Mouse (Mus musculus): ENCODE data around the gene Evl.
"Not testable (repeated sequence)": the region's sequence is repeated elsewhere in the genome, so short reads cannot be mapped to it uniquely, and the experiment has no call there.

Gene Evl

DNA sequence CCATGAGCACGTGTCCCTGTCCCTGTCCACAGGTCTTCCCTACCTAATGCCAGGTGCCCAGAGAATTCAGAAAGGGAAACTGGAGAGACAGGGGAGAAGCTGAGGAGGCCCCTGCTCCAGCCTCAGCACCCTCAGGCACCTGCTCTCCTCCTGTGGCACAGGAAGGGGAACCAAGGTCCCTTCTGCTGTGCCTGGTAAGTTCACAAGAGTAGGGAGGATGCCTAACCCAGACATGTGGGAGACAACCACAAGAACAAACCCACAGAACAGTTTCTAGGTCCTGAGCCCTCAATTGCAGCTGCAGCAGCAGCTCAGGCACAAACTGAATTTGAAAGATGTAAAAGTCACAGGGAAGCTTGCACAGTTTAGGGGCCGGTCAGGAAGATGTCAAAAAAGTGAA, 146.7 kb downstream of the Evl start:
- no peak for DNase-seq

DNA sequence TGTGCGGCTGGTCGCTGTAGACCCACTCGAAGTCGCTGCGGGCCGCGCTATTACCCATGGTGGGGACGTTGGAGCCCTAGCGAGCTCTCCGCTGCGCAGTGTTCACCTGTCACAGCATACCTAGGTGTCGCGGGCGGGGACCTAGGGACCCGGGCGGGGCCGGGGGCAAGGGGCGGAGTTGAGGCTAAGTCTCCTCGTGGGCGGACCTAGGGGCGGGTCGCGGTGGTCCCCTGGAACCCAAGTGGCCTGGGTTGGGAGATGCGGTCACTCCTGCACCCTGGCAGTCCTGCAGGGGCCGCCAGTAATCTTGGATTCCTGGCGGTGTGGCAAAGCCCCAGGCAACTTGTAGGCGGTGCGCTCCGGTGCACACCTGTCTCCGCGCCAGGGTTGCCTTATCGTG, 147.7 kb downstream of the Evl start, which contains the start of gene Degs2:
TSS of gene Degs2 (minus strand) at position 131 of the 400 bp plus-strand sequence.
- no peak for DNase-seq

DNA sequence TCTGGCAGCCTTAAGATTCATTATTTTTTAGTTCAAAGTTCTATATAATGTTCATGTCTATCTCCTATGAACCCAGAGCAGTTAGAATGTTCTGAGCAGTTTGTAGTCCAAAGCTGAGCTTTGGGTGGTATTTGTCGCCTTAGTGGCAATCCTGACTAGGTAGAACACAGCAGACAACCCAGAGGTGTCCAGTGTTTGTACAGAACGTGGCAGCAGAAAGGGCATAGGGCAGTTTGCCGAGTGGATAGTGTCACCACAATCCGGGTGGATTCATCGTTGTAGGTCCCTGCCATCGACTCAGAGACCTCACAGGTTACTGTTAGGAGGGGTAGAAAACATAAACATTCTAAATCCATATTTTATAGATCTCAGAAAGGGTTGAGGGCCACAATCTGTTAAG, 151.0 kb downstream of the Evl start:
- no peak for DNase-seq

DNA sequence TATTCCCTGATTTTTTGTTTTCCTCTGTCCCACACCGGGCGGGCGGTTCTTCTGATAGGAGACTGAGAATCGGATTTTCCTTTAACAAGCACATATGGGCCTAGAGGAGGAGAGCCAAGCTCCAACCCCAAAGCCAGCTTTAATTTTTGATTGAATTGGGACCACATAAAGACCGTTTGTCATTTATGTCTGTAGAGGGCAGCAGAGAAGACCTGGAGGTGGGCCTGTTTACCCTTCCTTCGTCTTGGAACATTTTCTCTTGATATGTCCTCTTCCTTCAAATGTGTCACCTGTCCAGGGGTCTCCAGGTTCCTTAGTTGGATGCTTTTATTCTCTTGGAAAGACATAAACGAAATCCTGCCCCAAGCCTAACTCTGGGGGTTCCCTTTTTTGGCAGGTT, 151.6 kb downstream of the Evl start:
- peak; percentile 14 to 15 for DNase-seq

DNA sequence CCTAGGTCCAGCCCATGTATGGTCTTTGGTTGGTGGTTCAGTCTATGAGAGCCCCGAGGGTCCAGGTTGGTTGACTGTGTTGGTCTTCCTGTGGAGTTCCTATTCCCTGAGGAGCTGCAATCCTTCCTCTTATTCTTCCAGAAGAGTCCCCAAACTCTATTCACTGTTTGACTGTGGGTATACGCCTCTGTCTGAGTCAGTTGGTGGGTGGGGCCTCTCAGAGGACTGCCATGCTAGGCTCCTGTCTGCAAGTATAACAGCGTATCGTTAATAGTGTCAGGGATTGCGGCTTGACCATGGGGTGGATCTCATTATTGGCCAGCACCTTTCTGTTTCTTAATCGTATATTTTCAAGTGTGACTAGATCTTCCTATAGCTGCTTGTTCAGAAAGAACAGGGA, 154.9 kb downstream of the Evl start:
- no peak for DNase-seq

DNA sequence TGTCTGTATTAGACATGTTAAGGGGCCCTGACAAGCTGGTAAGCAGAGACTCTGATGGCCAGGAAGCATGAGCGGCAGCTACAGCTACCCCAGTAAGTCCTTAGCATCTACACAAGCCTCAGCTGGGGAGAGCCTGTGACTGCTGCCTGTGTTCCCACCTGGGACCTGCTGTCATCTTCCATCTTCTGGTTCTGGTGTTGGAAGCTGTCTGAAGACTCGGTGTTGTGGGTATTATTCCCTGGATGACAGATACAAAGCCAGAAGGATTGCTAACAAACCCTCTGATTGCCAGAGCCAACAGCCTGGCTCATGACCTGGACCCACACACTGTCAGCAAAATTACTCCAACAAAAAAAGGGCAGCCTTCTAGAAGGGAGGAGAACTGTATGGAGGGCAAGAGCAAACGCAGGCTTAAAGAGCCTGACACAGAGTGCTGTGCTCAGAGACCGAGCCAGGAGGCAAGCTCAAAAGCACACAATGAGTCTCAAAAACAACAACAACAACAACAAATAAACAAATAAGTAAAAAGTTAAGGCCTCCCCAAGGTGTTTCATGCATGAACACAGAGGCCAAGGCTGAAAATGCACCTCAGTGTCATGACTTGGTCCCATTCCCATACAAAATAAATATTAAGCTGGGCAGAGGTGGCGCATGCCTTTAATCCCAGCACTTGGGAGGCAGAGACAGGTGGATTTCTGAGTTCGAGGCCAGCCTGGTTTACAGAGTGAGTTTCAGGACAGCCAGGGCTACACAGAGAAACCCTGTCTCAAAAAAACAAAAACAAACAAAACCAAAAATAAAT, 155.6 kb downstream of the Evl start:
- DNase-seq = no peak

DNA sequence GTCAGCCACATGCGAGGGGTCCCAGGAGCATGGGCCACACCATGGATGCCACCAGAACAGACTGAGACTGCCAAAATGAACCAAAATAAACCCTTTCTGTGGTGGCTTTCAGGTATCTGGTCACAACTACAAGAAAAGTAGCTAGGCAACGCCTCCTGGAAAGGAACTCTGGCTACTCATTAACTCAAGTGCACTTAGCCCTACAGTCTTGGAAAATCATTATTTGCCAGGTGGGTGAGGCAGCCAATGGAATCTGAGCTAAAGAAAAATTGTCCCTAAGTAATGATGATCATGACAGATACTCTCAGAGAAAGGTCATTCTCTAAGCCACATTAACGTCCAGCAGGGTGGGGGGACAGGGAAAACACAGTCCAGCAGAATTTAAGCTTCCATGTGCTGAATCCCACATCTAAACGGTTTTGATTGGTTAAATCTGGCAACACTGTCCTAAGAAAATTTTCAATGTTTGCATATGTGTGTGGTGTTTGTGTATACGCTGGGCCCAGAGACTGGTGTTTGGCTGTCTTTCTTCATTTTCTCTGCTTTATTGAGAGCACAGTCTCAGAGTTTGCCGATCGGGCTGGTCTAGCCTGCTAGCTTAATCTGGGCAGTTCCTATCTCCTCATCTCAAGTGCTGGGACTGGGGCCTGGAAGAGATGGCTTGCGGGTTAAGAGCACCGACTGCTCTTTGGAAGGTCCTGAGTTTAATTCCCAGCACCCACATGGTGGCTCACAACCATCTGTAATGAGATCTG, 156.5 kb downstream of the Evl start:
- no peak for DNase-seq

DNA sequence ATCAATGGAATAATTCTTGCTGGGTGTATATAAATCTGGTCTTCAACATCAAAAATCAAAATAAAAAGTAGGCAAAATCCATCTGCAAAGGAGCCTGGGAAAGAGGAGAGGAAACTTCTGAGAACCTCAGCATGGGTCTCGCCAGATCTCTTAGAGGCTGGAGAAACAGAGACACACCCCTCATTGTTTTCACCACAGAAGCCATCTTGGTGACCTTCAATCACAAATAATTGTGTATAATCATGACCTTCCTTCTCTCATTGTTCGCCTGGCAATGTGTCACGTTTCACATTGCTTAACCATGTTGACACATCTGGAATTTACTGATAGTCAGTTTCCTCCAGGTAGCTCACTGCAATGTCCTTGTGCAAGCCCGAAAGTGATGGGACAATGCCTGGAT, 158.0 kb downstream of the Evl start:
- no peak for DNase-seq

DNA sequence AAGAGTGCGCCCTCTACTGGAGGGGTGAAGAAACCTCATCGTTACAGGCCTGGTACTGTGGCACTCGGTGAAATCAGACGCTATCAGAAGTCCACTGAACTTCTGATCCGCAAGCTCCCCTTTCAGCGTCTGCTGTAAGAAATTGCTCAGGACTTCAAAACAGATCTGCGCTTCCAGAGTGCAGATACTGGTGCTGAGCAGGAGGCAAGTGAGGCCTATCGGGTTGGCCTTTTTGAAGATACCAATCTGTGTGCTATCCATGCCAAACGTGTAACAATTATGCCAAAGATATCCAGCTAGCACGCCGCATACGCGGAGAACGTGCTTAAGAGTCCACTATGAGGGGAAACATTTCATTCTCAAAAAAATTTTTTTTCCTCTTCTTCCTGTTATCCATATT, 159.5 kb downstream of the Evl start:
- not testable (repeated sequence) for DNase-seq

DNA sequence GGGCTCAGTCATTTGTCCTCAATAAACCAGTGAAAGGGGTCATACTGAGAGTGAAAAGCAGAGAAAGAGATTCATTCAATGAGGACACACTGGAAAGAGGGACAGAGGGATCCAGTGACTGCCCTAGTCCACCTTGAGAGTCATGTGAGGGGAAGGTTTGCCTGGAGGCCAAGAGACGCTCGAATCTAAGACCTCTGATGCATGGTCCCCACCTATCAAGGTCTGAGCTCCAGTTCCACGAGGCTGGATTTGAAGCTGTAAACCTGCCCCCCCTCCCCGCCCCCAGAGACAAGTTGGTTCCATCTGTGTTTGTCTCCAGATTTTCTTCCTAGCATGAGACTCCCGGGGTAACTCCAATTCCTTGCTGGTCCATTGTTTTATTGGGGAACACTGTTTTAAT, 161.3 kb downstream of the Evl start:
- no peak for DNase-seq

DNA sequence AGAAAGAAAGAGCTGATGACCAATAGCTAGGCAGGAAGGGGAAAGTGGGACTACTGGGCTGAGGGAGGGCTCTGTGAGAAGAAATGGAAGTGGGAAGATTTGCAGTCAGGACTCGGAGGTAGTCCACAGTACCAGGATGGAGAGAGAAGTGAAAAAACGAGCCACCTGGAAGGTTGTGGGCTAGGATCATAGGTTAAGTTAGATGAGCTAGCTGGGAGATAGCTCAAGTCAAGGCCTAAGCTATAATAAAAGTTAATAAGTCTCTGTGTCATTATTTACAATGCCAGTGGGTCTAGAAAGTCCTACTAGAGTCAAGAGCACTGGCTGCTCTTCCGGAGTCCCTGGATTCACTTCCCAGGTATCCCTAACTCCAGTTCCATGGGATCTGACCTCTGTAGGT, 164.0 kb downstream of the Evl start:
- no peak for DNase-seq

DNA sequence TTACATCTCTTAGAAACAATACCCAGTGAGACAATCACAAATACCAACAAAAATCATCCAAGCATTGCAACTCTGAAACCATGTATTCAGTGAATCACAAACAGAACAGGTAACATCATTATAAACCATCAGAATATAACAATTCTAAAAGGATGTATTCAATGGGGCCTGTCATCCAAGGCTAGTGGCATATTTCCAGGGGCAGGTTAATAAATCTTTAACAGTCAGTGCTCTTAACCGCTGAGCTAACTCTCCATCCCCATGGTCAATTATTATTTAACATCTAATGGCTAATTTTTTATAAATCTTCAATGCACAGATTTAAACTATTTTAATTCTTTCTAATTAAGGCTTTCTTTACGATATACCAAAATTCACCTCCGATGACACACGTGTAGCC, 167.9 kb downstream of the Evl start:
- DNase-seq = no peak

DNA sequence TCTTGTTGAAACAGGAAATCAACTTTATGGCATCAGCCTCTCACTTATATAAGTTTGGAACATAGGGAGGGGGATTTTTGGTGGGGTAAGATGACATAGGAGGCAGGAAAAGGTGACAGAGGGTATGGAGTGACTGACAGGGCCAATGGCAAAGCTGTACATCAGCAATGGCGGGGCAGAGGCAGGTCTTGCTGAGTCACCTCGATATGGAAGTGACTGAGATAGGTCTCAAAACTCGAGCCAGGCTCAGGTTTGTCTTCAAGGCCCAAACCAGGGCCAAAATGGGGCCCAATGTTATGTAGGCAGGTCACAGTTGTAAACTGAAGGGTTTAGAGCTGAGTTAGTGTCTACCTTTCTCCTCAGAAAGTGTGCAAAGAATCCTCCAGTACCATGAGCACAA, 169.3 kb downstream of the Evl start:
- DNase-seq = no peak

DNA sequence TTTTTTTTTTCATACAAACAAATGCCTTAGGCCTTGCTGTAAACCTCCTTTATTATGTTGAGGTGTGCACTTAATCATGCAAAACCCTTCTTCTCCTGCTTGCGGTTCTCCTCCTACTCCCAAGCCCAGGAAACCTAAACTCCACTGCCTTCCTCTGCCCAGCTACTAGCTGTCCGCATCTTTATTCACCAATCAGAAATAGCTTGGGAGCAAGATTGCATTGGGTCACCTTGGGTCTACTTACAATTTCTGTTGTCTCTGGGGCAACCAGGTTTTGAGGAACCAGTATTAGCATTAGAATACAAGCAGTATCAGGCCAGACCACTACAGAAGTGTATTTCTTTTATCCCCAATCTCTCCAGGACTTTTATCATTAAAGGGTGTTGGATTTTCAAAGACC, 179.9 kb downstream of the Evl start:
- DNase-seq = no peak

DNA sequence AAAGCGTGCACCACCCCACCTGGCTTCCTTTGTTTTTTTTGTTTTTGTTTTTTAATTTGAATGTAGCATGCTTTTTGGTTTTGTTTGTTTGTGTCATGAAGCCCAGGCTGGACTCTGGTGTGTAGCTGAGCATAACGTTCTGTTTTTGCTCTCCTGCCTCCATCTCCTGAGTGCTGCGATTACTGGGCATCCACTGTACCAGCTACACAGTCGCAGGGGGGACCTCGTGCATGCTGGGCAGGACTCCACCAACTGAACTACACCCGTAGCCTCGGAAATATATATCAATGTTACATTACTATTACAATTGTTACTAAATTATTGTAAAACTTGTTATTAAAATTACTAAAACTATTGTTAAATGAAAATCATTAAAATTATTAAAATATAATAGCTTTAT, 183.3 kb downstream of the Evl start:
- no peak for DNase-seq

All from B cell, adult 2 months (primary cell).